Mouse (Mus musculus) frontal cortex, postnatal 25 days (tissue): ENCODE data around the gene Syne3.

ENCODE experiments used
- DNase-seq, 2 experiments: peaks; one replicate each; pipeline ENCODE4 v3.0.0; 2022; ENCODE audit warnings: low spot score in 2 of 2

The Syne3 gene

GRCm38 (mm10) chr12:105009370-105010212, at the start of gene Syne3:
Syne3 (minus strand) TSS chr12:105009809.
- DNase-seq = no peak

DNA sequence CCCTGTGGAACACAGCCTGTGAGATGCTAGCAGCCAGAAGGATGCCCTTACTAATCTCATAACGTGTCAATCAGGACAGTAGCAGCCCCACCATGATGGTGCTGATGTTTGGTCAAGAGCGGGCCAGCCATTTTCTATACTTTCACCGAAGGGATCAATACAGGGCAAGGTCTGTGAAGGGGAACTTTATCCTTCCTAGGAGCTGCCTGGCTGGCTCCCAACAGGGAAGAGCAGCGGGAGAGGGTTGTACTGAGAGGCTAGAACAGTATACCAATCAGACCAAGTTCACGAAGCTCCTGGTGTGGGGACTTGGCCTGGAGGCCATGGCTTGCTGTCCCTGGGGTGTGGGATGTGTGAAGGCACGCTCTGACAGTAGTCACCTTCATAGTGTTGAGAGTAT, 45.7 kb upstream of the Syne3 start:
- DNase-seq = no peak

- no peak for DNase-seq
Observed at GRCm38 (mm10) chr12:105054041-105054440, 44.4 kb upstream of the Syne3 start.

GRCm38 (mm10) chr12:105050898-105051297, 41.3 kb upstream of the Syne3 start:
- peak; percentile 45 to 59 for DNase-seq

- no peak for DNase-seq
Observed at GRCm38 (mm10) chr12:105049813-105050212, 40.2 kb upstream of the Syne3 start.

DNA sequence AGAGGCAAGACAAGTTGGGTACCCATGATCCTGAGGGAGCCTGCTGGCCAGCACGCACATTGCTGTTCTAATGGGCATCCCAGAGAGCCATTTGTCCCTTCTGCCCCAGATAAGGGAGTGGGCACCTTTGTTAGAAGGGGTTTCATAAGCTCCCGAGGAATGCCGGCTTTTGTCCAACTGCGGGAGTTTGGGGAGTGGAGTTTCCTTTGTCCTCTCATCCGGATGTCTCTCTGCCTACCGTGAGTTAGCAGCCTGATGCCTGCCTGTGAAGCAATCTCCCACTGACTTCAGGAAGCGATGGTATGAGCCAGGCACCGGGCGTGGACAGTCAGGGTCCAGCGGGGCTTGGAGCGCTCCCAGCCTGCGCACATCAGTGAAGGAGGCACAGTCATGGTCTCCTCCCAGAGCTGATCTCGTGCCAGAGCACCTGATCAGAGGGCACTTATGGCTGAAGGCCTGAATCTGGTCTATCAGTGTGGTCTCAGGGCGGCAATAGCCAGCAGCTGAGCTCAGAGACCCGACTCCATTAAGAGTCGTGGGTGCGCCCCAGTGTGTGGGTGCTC, 38.8 kb upstream of the Syne3 start:
- no peak for DNase-seq

- no peak for DNase-seq
Observed at GRCm38 (mm10) chr12:105044775-105045174, 35.2 kb upstream of the Syne3 start.

DNA sequence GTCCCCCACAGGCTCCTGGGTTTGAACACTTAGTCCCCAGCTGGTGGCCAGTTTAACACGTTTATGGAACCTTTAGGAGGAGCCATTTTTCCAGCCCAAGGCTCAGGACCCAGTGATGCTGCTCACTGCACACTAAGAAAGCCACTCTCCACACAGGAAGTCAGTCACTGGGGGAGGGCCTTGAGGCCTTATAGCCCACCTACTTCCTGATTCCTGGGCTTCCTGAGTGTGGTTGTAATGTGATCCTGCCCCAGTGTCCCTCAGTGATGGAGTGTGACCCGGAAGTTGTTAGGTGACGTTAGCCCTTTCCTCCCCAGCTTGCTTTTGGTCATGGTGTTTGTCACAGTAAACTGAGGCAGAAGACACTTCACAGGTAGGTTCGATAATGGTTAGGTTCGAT, 33.5 kb upstream of the Syne3 start:
- no peak for DNase-seq

GRCm38 (mm10) chr12:105040950-105041349, 31.3 kb upstream of the Syne3 start:
- DNase-seq = no peak

DNA sequence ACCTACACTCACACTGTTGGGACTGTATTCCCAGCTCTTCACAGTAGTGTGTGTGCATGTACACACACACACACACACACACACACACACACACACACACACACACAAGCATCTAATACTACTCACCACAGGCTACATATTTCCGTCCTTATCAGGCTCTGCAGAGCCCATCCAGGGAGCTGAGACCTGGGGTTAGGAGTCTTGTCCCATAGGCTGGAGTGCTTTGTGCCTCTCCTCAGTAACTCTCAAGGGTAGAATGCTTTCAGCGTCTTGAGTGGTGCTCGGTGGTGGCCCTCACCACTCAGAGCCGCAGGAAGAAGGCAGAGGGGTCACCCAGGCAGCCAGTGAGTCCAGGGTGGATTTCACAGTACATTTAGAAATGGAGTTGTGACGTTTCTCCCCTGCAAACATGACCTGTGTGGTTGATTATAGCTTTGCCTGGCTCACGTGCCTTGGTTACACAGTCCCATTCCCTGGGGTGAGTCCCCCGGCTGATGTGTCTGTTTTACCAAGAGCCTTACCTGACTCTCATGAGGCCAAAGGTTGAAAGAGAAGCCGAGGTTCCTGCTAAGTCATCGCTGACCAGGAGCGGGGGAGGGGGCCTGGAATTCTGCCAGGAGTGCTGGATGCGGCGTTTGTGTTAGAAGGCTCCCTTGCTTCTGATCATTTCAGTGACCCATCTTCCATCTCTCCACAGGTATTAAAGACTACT, 30.1 kb upstream of the Syne3 start:
- DNase-seq = no peak

- no peak for DNase-seq
Observed at GRCm38 (mm10) chr12:105038918-105039317, 29.3 kb upstream of the Syne3 start.

DNA sequence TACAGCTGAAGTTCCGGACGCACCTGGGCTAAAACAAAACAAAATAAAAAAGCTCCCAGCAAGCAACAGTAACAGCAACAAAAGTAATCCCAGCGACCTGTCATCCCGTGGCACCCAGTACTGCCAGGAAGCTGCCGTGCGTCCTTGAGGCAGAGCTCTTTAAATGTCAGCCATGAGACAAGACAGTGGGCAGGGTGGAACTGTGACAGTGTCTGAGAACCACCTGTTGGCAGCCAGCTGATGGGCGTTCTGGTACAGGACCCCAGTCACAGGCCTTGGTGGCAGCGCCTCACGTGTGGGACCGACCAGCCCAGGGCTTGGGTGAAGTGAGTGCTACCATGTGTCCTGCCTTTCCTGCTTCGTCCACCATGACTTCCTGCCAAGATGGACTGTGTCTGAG, 28.6 kb upstream of the Syne3 start:
- DNase-seq = no peak

- no peak for DNase-seq
Observed at GRCm38 (mm10) chr12:105034130-105034769, 24.6 kb upstream of the Syne3 start.

DNA sequence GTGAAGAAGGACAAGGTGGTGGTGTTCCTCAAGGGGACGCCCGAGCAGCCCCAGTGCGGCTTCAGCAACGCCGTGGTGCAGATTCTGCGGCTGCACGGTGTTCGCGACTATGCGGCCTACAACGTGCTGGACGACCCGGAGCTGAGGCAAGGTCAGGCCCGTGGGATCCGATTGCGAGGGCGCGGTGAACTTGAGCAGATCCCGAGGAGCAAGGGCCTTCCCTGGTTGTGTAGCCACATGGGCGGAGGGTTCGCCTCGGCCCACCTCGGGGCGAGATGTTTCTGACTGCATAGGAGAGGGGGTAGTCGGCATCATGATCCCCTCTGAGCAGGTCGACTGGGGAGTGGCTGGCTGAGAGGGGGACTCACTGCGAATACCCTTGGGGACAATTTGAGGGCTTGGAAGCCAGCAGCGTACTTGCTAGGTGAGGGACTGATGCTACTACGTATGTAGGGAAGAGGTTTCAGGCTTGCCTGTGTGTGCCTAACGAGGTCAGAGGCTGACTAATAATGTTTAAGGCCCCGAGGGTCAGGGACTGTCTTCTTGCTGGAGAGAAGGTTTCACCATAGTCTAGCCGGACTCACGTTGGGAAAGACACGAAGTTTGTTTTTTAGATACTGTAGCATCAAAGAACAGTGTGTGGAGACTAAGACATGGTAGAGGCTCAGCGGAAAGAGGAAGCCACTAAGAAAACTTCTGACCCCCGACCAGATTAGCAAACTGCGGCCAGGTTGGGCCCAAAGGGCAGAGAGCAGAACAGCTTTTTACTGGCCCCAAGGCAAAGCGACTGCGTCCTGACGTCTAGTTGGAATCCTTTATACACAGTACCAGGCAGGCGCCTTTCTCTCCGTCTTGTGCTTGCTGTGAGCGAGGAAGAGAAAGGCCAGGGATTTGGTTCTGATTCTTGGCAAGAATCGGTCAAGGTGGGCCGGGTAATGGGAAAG, 23.5 kb upstream of the Syne3 start:
- DNase-seq = no peak

GRCm38 (mm10) chr12:105032147-105032831, 22.7 kb upstream of the Syne3 start, which contains the start of gene Glrx5:
Glrx5 (plus strand) TSS chr12:105032688.
- DNase-seq = peak; percentile 98 to 99

DNA sequence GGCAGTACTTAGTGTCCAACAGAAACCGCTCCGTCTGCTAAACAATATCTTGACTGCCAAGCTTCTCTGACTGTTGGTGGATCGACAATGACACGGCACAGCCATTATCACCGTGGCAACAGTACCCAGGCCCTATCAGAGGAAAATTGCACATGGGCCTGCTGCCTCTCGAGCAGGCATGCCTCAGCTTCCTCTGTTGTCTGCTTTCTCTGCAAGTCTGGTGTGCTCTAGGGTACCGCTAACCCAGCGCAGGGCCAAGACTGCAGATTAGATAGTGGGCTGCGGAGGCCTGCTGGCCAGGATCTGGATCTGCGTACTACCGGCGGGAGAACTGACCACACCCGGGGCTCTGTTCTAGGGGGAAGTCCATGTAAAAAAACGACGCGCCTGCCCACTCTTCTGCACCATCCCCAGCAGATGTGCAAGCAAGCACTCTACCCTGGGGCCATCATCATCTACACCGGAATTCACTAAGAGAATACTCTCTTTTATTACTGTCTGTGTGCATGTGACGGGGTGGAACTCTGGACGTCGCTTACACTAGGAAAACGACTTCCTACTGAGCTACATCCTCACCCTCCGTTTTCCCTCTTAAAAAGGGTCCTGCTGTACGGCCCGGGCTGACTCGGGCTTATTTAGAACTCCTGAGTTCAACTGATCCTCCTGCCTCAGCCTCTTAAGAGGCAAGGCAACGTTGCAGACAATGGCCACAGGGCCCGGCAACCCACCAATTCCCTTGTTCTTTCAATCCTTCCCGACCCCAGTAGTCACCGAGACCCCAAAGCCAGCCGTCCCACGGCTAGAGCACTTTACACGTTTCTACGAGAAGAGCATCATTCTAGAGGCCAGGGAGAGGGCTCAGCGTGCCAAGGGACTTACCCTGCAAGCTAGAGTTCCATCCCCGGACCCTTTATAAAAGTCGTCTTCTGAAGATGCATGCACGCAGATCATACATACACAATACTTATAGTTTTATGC, 21.8 kb upstream of the Syne3 start:
- no peak for DNase-seq

DNA sequence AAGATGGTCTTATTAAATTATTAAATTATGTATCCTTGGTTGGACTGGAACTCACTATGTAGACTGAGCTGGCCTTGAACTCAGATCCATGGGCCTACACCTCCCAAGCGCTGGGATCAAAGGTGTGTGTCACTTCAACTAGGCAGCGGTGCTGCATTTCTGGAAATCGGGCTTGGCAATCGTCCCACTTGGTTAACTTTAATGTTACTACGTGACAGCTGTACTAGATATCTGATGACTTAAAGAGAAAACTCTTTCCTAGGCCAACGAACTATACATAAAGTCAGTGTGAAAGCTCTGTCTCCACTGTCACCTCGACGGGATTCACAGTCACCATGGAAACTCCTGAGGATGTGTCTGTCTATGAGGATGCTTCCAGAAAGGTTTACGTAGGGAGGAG, 20.3 kb upstream of the Syne3 start:
- DNase-seq = no peak

DNA sequence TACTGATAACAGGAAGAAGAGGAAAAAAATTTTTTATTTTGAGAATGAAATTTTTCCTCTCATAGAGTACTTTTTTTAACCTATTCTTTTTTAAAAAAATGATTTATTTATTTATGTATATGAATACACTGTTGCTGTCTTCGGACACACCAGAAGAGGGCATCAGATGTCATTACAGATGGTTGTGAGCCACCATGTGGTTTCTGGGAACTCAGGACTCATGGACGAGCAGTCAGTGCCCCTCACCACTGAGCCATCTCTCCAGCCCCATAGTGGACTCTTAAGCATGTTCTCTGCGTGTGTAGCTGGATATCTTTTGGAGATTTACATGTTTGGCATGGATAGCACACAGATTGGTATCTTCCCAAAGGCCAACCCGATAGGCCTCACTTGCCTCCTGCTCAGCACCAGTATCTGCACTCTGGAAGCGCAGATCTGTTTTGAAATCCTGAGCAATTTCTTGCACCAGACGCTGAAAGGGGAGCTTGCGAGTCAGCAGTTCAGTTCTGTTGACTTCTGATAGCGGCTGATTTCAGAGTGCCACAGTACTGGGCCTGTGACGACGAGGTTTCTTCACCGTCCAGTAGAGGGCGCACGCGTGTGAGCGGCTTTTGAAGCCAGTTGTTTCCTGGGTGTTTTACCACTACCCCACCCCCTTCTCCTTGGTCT, 17.8 kb upstream of the Syne3 start:
- DNase-seq = peak; percentile 54 to 57
